Mouse (Mus musculus) midbrain, embryonic 13.5 days (tissue): ENCODE results near the gene Wdr63. TPM values are rescaled to one million over a fixed set of nuclear protein-coding genes. Genes with fewer than 3 reads are reported as not detected.

Experiments used
- ATAC-seq: fragments of 200-750 bp; cut with Nextera tagmentation; 2 replicates; pipeline ENCODE4 v1.8.0; 2017; ENCODE audit warnings: mild to moderate bottlenecking, moderate TSS enrichment, moderate library complexity
- H3K27ac ChIP-seq: fragments of 300-500 bp; sonication (generic); 2 replicates; pipeline ENCODE4 v1.5.1; 2015; ENCODE audit warnings: inconsistent platforms, mild to moderate bottlenecking, moderate library complexity
- H3K27me3 ChIP-seq: fragments of 300-500 bp; sonication (generic); 2 replicates; pipeline ENCODE4 v1.6.1; 2015; ENCODE audit warnings: mild to moderate bottlenecking, inconsistent platforms
- H3K36me3 ChIP-seq: fragments of 300-500 bp; sonication (generic); 2 replicates; pipeline ENCODE4 v1.6.1; 2015; ENCODE audit warnings: mild to moderate bottlenecking, inconsistent platforms
- H3K4me1 ChIP-seq: fragments of 300-500 bp; sonication (generic); replicated peaks from 2 replicates; pipeline ENCODE4 v1.6.1; 2015; ENCODE audit warnings: inconsistent platforms
- H3K4me2 ChIP-seq: fragments of 300-500 bp; sonication (generic); replicated peaks from 2 replicates; pipeline ENCODE4 v1.6.1; 2015; ENCODE audit warnings: moderate library complexity, mild to moderate bottlenecking, inconsistent platforms
- H3K4me3 ChIP-seq: fragments of 300-500 bp; sonication (generic); replicated peaks from 2 replicates; pipeline ENCODE4 v1.5.1; 2015; ENCODE audit warnings: mild to moderate bottlenecking, inconsistent platforms
- H3K9ac ChIP-seq: fragments of 300-500 bp; sonication (generic); replicated peaks from 2 replicates; pipeline ENCODE4 v1.6.1; 2015; ENCODE audit warnings: mild to moderate bottlenecking, inconsistent platforms
- H3K9me3 ChIP-seq: fragments of 300-500 bp; sonication (generic); 2 replicates; pipeline ENCODE4 v1.6.1; 2016; ENCODE audit warnings: mild to moderate bottlenecking, inconsistent platforms
- WGBS: fragments of 180-500 bp; shearing (Covaris S2); methylation state at CpG from one replicate; pipeline ENCODE4 v1.1.7; 2015; 5-methylcytosine and 5-hydroxymethylcytosine counted together
- polyA plus RNA-seq: library from polyadenylated mRNA; unstranded; fragments of >200 nt; fragmentation: Nextera tagmentation; extraction: Ambion mirVana; gene quantifications from 2 replicates; pipeline ENCODE4 v1.2.1, GENCODE M21; 2015

Wdr63 gene
- polyA plus RNA-seq, 1 experiment from 2014 or later, result 0.57 TPM

- 60% methylated on average over 11 of the region's 11 CpGs for WGBS
- no peak for ATAC-seq
- Histone ChIP-seq H3K9ac (no peak overlapping the region), H3K9me3 (no peaks in the 10 kb centered on the region; the same call in 1 of the 2 replicates), H3K4me3 (no peak overlapping the region), H3K27ac (no peak overlapping the region), H3K27me3 (peaks cover 4% of the 10 kb centered on the region), H3K4me1 (no peaks in the 10 kb centered on the region), H3K36me3 (no peaks in the 10 kb centered on the region), H3K4me2 (no peak overlapping the region)
Observed at GRCm38 (mm10) chr3:146044977-146045376, 63.0 kb downstream of the Wdr63 start.

GRCm38 (mm10) chr3:146041382-146041781 is 66.5 kb downstream of the Wdr63 start:
- H3K4me3 ChIP-seq, result no peak overlapping the region
- 92% methylated on average over 11 of the region's 11 CpGs for WGBS
- ATAC-seq, result no peak
- no peaks in the 10 kb centered on the region; the same call in none of the 2 replicates for H3K9me3 ChIP-seq
- no peaks in the 10 kb centered on the region for H3K36me3 ChIP-seq
- H3K4me2 ChIP-seq, result no peak overlapping the region
- H3K27ac ChIP-seq, result no peak overlapping the region
- peaks cover 12% of the 10 kb centered on the region for H3K4me1 ChIP-seq
- no peak overlapping the region for H3K9ac ChIP-seq
- 0 out of 2 replicates have a peak, but pooled peaks cover 4% of the 10 kb centered on the region for H3K27me3 ChIP-seq

GRCm38 (mm10) chr3:146039132-146039903 is 68.6 kb downstream of the Wdr63 start:
- Histone ChIP-seq H3K4me3 (no peak overlapping the region), H3K9ac (no peak overlapping the region), H3K4me2 (no peak overlapping the region), H3K27ac (no peak overlapping the region), H3K27me3 (0 out of 2 replicates have a peak, but pooled peaks cover 4% of the 10 kb centered on the region), H3K4me1 (peaks cover 12% of the 10 kb centered on the region), H3K36me3 (no peaks in the 10 kb centered on the region), H3K9me3 (no peaks in the 10 kb centered on the region; the same call in none of the 2 replicates)
- ATAC-seq, result no peak
- WGBS, result 54% methylated on average over 12 of the region's 12 CpGs

GRCm38 (mm10) chr3:146037906-146038305 is 70.0 kb downstream of the Wdr63 start:
- H3K4me1 ChIP-seq, result peaks cover 12% of the 10 kb centered on the region
- H3K27me3 ChIP-seq, result 0 out of 2 replicates have a peak, but pooled peaks cover 4% of the 10 kb centered on the region
- H3K36me3 ChIP-seq, result no peaks in the 10 kb centered on the region
- no peaks in the 10 kb centered on the region; the same call in none of the 2 replicates for H3K9me3 ChIP-seq
- H3K4me2 ChIP-seq, result peak overlapping the region; percentile 23; the same call in 1 of the 2 replicates
- no peak overlapping the region for H3K4me3 ChIP-seq
- WGBS, result 40% methylated on average over 15 of the region's 15 CpGs
- peak overlapping the region; percentile 51 for H3K27ac ChIP-seq
- 0 out of 2 replicates have a peak overlapping the region, but pooled peaks have one; percentile 39 for H3K9ac ChIP-seq
- ATAC-seq, result peak; percentile 70

- H3K27me3 ChIP-seq, result no peaks in the 10 kb centered on the region
- H3K27ac ChIP-seq, result no peak overlapping the region
- peaks cover 9% of the 10 kb centered on the region for H3K4me1 ChIP-seq
- 93% methylated on average over 5 of the region's 5 CpGs for WGBS
- ATAC-seq, result no peak
- no peaks in the 10 kb centered on the region for H3K9me3 ChIP-seq
- no peak overlapping the region for H3K4me3 ChIP-seq
- no peak overlapping the region for H3K4me2 ChIP-seq
- H3K36me3 ChIP-seq, result no peaks in the 10 kb centered on the region
- no peak overlapping the region for H3K9ac ChIP-seq
Observed at GRCm38 (mm10) chr3:146032976-146033375, 75.0 kb downstream of the Wdr63 start.

- Histone ChIP-seq H3K9me3 (no peaks in the 10 kb centered on the region), H3K4me2 (no peak overlapping the region), H3K4me3 (no peak overlapping the region), H3K4me1 (0 out of 2 replicates have a peak, but pooled peaks cover 2% of the 10 kb centered on the region), H3K9ac (no peak overlapping the region), H3K27me3 (no peaks in the 10 kb centered on the region), H3K27ac (no peak overlapping the region), H3K36me3 (no peaks in the 10 kb centered on the region)
- WGBS, result 26% methylated on average over 5 of the region's 5 CpGs
- peak; percentile 20; the same call in 1 of the 2 replicates for ATAC-seq
Observed at GRCm38 (mm10) chr3:146030255-146030836, 77.6 kb downstream of the Wdr63 start.

GRCm38 (mm10) chr3:146029234-146029633 is 78.7 kb downstream of the Wdr63 start:
- Histone ChIP-seq H3K4me1 (0 out of 2 replicates have a peak, but pooled peaks cover 2% of the 10 kb centered on the region), H3K9ac (no peak overlapping the region), H3K9me3 (no peaks in the 10 kb centered on the region), H3K4me3 (no peak overlapping the region), H3K27me3 (no peaks in the 10 kb centered on the region), H3K36me3 (no peaks in the 10 kb centered on the region), H3K27ac (no peak overlapping the region), H3K4me2 (no peak overlapping the region)
- whole genome bisulfite sequencing, result 75% methylated on average over 3 of the region's 3 CpGs
- ATAC-seq, result no peak

GRCm38 (mm10) chr3:146028406-146028805 is 79.5 kb downstream of the Wdr63 start:
- Histone ChIP-seq H3K27ac (no peak overlapping the region), H3K4me3 (no peak overlapping the region), H3K9ac (no peak overlapping the region), H3K4me1 (0 out of 2 replicates have a peak, but pooled peaks cover 2% of the 10 kb centered on the region), H3K9me3 (no peaks in the 10 kb centered on the region), H3K27me3 (no peaks in the 10 kb centered on the region), H3K36me3 (no peaks in the 10 kb centered on the region), H3K4me2 (no peak overlapping the region)
- 76% methylated on average over 2 of the region's 2 CpGs for WGBS
- no peak for ATAC-seq

GRCm38 (mm10) chr3:146027116-146027515 is 80.8 kb downstream of the Wdr63 start:
- Histone ChIP-seq H3K4me1 (0 out of 2 replicates have a peak, but pooled peaks cover 2% of the 10 kb centered on the region), H3K4me2 (no peak overlapping the region), H3K9me3 (no peaks in the 10 kb centered on the region), H3K27ac (no peak overlapping the region), H3K4me3 (no peak overlapping the region), H3K9ac (no peak overlapping the region), H3K27me3 (no peaks in the 10 kb centered on the region), H3K36me3 (no peaks in the 10 kb centered on the region)
- no peak for ATAC-seq
- WGBS, result 46% methylated on average over 6 of the region's 6 CpGs

GRCm38 (mm10) chr3:146025499-146025898 is 82.4 kb downstream of the Wdr63 start:
- Histone ChIP-seq H3K27ac (no peak overlapping the region), H3K9me3 (no peaks in the 10 kb centered on the region), H3K4me3 (no peak overlapping the region), H3K36me3 (no peaks in the 10 kb centered on the region), H3K27me3 (no peaks in the 10 kb centered on the region), H3K4me2 (no peak overlapping the region), H3K9ac (no peak overlapping the region), H3K4me1 (0 out of 2 replicates have a peak, but pooled peaks cover 2% of the 10 kb centered on the region)
- ATAC-seq, result no peak
- 96% methylated on average over 6 of the region's 6 CpGs for WGBS

- Histone ChIP-seq H3K9ac (no peak overlapping the region), H3K27me3 (no peaks in the 10 kb centered on the region), H3K36me3 (no peaks in the 10 kb centered on the region), H3K27ac (no peak overlapping the region), H3K4me2 (no peak overlapping the region), H3K4me1 (no peaks in the 10 kb centered on the region), H3K9me3 (no peaks in the 10 kb centered on the region), H3K4me3 (no peak overlapping the region)
- ATAC-seq, result no peak
- 91% methylated on average over 7 of the region's 7 CpGs for WGBS
Observed at GRCm38 (mm10) chr3:146024746-146025145, 83.2 kb downstream of the Wdr63 start.

GRCm38 (mm10) chr3:146022232-146022631 is 85.7 kb downstream of the Wdr63 start:
- Histone ChIP-seq H3K4me1 (0 out of 2 replicates have a peak, but pooled peaks cover 3% of the 10 kb centered on the region), H3K36me3 (no peaks in the 10 kb centered on the region), H3K27me3 (no peaks in the 10 kb centered on the region), H3K9me3 (no peaks in the 10 kb centered on the region), H3K9ac (no peak overlapping the region), H3K4me2 (no peak overlapping the region), H3K27ac (no peak overlapping the region), H3K4me3 (no peak overlapping the region)
- WGBS, result 93% methylated on average over 9 of the region's 9 CpGs
- no peak for ATAC-seq
